Mouse (Mus musculus): ENCODE results near the gene Igfals.

The Igfals gene

GRCm38 (mm10) chr17:24865776-24866175 lies at the start of gene Igfals:
Igfals (plus strand) TSS chr17:24865997.
- no peak for DNase-seq

DNA sequence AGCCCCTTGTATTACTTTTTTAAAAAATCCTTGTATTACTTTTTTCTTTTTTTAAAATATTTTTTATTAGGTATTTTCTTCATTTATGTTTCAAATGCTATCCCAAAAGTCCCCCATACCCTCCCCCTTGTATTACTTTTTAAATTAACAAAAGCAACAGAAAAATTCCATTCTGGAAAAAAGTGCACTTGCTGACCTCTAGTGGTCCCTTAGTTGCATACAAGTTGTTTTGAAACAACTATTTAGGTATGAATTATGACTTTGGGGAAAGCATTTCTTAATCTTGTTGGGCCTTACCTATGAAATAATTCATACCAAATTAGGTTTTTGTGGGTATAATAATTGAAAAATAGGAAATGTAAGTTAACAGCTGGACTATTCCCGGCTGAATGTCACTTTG lies 48.3 kb upstream of the Igfals start:
- DNase-seq: peak; percentile 23

DNA sequence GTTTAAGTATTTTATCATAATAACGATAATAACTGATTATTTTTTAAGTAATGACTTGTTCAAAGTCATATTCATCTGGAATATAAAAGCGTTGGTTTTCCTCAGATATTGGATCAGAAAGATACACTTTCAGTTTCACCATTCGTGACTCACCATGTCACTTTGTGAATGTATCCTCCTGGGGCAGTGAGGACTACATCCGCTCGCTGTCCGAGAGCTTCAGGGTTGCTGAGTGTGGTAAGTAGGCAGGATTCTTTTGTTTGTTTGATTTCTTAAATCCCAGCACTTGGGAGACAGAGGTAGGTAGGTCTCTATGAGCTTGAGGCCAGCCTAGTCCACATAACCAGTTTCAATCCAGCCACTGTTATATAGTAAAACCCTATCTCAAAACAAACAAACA lies 47.6 kb upstream of the Igfals start:
- DNase-seq: no peak

DNA sequence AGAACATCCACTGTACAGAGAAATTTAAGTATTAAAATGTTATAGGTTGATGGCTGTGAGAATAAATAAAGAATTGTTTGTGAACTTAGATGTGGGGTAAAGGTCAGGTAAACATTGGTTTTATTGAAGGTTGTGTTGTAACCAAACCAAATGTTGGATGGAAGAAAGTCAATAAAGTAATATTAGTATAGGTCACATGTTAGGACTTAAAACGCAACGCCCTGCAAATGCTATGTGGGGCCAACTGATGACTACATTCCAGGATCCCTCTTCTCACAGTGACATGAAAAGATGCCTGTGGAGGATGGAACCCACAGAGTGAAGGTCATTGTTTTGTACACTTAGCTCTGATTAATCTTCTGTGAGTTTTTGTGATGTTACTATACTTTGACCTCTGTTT lies 46.3 kb upstream of the Igfals start:
- no peak for DNase-seq

DNA sequence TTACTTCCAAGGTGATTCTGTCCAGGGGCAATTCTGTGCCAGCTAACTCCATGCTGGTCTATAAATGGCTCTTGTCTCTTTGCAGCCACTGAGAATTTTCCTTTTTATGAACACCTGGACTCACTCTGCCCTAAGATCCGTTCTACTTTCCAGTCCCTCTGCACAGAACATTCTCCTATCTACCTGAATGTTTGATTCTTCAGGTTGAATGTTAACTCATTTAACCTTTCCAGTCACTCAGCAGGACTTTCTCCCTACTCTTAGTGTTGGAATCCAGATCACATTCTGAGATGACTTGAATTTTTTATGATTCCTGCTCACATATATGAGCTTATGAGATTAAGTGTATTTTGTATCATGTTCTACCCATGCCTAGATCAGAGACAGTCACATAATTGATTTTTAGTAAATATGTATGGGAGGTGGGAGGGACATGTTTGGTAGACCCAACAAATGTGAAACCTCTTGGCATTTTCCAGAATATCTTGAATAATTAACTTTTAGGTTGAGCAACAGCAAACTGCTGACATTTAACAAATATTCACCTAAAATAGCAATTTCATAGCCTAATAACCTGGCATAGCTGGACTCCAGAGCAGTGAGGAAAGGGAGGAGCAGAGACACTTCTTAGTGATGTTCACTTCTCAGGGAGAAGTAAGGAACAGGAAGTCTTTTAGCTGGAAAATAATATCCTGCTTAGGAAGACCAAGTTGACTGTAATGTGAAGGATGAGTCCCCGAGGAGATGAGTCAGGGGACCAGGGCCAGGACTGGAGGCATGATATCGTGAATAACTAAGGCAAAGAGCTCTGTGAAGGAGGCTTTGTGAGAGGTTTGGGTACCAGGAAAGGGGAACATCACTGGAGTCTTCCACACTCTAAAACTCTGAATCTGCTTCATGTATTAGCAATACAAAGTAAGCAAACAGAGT lies 44.2 kb upstream of the Igfals start:
- DNase-seq: no peak

DNA sequence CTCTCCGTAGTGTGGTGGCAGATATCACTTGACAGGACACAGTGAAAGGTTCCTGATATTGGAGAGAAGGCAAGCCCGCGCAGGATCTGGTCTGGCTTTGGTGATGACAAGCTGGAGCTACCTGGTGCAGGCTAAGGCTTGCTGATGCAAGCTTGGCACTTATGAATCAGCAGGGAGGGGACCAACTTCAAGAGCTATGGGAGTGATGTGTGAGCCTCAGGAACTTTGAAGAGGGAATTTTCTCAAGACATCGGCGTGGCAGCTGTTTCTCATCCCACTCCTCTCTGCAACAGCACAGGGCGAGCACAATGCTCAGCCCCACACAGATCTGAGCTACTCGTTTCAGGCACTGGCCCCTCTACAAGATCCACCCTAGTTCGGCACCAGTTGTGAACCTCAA lies 26.0 kb upstream of the Igfals start, which contains the start of gene Hagh:
Gene Hagh (plus strand): TSS at position 302 of the 400 bp plus-strand sequence.
- no peak for DNase-seq

DNA sequence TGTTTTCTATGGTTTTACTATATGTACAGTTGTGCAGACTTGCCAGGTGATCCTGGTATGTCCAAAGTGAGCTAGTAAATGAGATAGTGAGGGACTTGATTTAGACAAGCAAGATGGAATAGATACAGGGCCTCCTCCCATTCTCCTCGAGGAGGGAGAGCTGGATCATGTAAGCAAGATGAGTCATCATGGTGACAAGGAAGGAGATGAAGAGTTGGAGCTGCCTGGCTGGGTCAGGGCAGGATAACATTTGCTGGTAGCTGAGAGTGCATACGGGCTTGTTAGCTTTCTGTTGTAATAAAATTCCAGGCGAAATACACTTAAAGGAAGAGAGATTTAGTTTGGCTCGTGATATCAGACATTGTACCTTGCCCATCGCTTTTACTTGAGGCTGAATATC lies 25.5 kb upstream of the Igfals start:
- no peak for DNase-seq

GRCm38 (mm10) chr17:24841133-24841532 lies 24.7 kb upstream of the Igfals start:
- peak; percentile 3 for DNase-seq

GRCm38 (mm10) chr17:24842631-24843030 lies 23.2 kb upstream of the Igfals start:
- DNase-seq: no peak

DNA sequence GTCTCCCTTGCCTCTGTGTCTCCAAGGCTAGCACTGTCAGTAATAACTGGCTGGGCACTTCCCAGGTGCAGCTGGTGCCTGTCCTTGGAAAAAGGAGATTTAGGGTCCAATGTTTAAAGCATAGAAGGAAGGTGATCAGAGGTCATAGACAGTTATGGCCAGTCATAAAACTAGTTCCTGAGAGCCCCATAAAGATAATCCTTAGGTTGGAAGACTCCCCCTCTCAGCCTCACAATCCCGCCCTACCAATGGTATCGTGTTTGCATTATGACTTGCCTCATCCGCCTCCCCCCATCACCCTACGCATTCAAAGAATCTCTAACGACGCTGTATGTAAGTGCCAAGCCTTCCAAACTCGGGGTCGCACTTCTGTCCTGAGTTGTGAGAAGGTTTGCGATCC lies 21.3 kb upstream of the Igfals start:
- no peak for DNase-seq

DNA sequence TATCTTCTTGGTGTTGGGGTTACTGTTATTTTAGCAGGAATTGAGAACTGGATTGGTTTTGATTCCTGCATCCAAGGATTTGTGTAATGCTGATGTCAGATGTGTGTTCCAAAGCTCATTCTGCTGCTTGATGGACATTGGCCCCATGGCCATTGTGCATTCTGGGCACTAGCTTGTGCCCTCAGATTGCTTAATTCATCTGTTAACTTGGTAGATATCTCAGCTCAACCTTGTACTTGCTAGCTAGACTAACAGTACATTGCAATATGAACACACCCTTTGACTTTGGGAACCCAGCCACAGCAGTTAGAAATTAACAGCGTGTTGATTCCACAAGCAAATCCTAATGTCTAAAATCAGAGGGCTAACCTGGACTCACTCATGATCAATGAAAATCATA lies 18.4 kb upstream of the Igfals start:
- DNase-seq: no peak

DNA sequence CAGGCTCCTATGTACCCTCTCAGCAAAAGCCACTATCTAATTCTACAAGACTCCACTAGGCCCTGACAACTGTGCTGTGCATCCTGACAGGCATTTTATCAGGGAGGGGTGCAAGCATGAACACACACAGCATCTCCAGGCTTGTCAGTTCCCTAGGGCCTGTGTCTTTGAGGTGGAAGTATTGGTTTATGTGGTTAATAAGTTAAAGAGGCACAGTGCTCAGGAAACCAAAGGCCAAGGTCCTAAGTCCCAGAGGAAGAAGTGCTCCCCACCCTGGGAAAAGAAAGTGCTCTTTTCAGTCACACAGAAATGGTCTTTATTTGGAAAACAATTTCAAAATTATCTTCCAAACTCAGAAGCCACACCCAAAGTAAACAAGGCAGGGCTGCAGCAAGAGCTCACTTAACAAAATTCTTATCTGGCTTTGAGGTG lies 17.2 kb upstream of the Igfals start:
- no peak for DNase-seq

- DNase-seq: no peak
These were observed 16.1 kb upstream of the Igfals start for GRCm38 (mm10) chr17:24849733-24850064.

GRCm38 (mm10) chr17:24850065-24850772 lies 15.6 kb upstream of the Igfals start, which contains the start of gene Fahd1:
Fahd1 (minus strand) TSS chr17:24850364.
- peak; percentile 100 for DNase-seq

- DNase-seq: no peak
These were observed 15.0 kb upstream of the Igfals start for GRCm38 (mm10) chr17:24850773-24851127.

- DNase-seq: no peak
These were observed 14.2 kb upstream of the Igfals start for GRCm38 (mm10) chr17:24851381-24852125.

- DNase-seq: no peak
These were observed 9.8 kb upstream of the Igfals start for GRCm38 (mm10) chr17:24855838-24856464.

DNA sequence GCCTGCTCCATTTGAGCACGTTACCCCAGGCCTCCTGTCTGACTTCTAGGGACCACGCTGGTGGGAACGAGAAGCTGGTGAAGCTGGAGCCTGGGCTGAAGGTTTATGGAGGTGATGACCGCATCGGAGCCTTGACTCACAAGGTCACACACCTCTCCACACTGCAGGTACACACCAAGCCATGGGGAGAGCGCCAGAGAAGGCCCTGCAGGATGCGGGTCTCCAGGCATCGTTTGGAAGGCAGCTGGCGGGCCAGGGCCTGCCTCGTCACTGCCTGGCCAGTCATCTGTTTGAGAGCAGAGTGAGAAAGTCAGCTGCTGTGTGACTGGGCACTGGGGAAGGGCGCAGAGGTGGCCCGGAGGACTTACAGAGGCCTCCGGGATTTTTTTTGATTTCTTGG lies 9.2 kb upstream of the Igfals start:
- DNase-seq: no peak

DNA sequence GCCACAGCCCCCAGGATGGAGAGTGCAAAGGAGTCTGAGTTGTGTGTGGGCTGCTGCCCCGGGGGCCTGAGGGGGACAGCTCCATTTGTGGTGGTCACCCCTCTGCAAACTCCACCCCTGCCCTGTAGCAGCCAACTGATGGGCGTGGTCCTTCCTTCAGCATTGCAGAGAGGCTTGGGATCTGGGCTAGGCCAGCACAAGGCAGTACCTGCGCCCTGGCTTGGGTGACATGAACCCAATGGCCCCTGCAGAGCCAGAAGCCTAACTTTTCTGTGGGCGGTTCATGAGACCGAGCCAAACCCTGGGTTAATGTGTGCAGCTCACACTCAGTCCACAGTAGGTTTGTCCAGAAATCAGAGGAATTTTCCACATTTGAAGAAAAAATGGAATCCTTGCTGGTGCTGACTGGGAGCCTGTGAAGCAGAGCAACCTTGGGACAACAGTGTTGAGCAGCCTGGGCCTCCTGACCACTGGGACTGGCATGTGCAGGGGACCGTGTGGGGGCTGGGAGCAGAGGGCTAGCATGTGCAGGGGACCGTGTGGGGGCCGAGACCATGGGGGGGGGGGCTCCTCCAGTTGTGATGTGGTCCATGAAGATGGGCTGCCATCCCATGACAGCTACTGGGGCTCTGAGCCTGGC lies 7.8 kb upstream of the Igfals start:
- DNase-seq: no peak

DNA sequence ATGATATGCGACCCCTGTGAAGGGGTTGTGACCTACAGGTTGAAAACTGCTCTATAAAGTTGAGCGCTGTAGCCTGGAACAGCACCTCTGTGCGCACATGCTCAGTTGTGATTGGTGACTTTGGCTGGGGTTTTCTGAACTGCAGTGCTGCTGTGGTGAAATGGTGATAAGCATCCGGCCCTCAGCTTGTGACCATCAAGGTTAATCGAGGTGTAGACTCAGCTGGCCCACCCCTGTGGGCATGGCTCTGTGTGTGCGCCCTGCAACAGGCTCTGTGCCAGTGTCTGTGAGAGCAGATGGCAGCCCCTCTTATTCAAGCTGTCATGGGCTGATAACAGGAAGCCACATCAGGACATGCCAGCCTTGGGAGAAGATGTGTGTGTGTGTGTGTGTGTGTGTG lies 6.8 kb upstream of the Igfals start:
- DNase-seq: no peak

- DNase-seq: no peak
These were observed 5.7 kb upstream of the Igfals start for GRCm38 (mm10) chr17:24860076-24860475.

- DNase-seq: no peak
These were observed 4.0 kb upstream of the Igfals start for GRCm38 (mm10) chr17:24861785-24862184.
